Mouse (Mus musculus) thymus, postnatal 10 days (tissue): ENCODE data around the gene H2-T24.
"Not testable (repeated sequence)": the region's sequence is repeated elsewhere in the genome, so short reads cannot be mapped to it uniquely, and the experiment has no call there.

Source experiments
- DNase-seq, 2 experiments: peaks; one replicate each; pipeline ENCODE4 v3.0.0; 2021; ENCODE audit warnings: low spot score in 2 of 2

H2-T24 gene

DNA sequence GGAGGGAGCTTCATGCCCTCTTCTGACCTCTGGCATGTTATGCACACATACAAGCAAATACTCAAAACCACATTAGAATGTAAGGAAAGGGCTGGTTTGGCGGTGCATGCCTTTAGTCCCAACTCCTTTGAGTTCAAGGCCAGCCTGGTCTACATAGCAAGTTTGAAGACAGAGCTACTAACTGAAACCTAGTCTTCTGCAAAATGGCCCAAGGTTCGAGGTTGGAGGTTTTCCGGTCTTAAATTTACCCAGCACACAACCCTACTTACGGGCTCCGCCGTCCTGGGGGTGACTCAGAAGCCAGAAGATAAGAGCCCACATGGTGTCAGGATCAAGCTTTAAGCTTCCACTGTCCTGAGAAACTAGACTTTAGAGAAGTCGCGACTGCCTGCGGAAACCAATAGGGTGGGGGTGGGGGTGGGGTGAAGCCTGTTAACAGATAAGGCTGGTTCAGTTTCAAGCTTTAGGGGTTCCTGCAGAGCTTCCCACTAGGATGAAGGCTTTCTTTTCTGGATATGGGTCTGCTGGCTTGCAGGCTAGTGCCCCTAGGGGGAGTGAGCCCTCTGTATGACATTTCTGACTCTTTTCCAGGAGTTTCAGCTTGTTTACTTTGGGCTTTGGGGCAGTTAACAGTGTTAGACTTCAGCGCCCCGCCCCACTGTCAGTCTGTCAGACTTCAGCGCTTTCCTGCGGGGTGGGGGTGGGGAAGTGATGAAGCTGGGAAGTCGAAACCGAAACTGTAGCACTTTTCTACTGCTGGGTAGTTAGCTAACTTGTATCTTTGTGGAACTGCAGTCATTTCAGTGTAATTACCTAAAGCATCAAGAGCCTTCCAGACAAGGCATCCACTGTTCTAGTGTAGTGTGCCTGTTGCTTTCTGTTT, at the start of gene H2-T24:
Gene H2-T24 (minus strand): TSS at position 370 of the 883 bp plus-strand sequence.
- peak; percentile 71 to 75 for DNase-seq

DNA sequence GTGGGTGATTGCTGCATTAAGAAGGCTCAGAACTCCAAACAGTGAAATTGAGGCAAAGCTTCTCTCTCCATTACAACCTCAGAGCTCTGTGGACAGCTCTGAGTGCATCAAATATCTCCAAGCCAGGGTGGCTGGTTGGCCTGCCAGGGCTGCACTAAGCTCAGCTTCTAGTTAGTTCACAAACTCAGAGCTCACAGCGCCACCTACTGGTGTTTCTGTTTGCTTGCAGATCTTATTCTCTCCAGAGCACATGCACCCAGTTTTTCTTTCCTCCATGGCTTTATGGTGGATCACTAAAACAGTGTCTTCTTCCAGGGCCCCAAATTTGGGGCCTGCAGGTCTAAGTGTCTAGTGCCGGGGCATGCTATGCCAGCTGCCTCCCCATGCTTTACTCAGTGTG, 40.5 kb upstream of the H2-T24 start:
- peak; percentile 93 to 100 for DNase-seq

DNA sequence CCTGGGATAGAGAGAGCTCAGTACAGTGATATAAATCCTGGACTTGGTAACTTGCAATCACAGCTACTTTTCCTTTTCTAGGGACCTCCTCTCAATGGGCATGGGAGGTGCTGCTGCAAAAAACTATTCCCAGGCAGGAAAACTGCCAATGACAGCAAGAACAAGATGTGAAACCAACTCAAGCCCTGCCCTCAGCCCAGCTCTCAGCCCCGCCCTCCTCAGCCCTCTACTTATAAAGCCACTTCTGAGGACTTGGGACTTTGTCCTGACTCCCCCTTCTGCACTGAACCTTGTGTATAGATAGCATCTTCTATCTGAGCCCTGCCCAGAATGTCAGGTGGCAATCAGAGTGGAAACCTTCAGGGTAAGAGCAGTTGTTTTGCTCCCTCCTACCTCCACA, 38.0 kb upstream of the H2-T24 start, which contains the start of gene Gm11127:
Gene Gm11127 (minus strand): TSS at position 10 of the 400 bp plus-strand sequence.
- DNase-seq = not testable (repeated sequence)

DNA sequence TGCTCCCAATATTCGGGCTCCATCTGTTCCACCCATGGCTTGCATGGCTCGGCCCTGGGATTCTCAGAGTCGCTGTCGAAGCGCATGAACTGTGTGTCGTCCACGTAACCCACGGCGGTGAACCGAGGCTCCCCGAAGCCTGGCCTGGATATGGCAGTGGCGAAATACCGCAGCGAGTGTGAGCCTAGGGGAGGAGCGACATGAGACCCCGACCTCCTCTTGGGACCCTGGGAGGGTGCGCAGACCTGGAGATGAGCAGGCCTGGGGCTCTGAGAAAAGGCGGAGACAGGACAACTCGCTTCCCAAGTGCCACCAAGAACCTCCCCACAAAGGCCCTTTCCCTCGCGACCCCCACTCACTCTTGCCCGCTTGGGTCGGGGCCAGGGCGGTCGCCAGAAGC, 37.6 kb upstream of the H2-T24 start:
- not testable (repeated sequence) for DNase-seq

DNA sequence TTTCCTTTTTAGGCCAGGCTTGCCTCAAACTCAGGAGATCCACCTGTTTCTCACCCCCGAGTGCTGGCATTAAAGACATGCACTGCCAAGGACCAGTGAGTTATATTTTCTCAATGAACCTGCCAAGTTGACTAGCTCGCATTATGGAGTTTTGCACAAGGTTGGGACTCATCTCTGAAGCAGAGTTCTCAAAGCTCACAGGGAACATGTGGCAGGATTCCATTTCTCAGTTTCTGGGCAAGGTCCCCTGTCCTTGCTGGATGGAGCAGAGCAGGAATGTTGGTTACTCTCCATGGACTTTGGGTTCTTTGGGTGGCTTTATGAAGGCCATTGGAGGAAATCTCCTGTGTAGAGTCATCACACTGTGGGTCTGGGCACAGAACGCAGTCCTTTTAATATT, 22.9 kb upstream of the H2-T24 start:
- DNase-seq = no peak

DNA sequence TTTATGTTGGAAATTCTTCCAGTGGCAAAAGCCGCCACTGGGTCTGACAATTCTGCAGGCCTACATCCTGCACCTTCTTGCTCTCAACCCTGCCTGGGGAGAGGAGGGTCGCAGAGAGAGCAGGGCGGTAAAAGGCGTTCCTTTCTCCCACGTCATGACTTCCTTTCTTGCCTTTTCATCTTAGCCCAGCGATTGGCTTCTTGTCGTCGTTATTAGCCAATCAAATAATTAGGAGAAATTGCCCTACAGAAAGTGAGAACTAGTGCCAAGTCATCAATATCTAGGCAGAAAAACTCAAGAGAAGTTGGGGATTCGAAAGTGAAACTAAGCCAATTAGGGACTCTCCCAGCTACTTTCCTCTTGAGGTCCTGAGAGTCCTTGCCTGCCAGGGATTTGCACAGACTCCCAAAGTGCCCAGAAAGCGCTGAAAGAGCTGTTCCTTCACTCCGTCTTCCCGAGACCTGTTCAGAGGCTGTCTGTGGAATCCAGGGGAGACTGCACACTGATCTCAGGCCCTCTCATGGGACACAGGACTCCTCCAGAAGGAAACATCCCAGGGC, 22.3 kb upstream of the H2-T24 start, which contains the start of the genes H2-T22 and Gm6034:
Gene H2-T22 (minus strand): TSS at position 138 of the 560 bp plus-strand sequence.
Gene Gm6034 (plus strand): TSS at position 352 of the 560 bp plus-strand sequence.
- DNase-seq = peak; percentile 79 to 84

DNA sequence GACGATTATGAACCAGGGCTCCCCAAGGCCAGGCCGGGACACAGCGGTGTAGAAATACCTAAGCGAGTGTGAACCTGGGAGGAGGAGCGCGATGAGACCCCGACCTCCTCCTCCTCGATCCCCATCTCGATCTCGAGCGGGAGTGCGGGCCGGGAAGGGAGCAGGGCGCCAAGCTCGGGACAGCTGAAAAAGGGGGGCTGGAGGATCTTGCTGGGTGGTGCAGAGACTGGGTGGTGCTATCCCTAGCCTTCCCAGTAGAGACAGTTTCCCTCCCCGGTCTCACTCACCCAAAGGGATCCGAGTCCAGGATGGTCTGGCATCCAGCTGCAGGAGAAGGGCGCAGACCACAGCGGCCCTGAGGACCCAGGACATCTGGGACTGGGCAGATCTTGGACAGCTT, 21.7 kb upstream of the H2-T24 start:
- DNase-seq = not testable (repeated sequence)

DNA sequence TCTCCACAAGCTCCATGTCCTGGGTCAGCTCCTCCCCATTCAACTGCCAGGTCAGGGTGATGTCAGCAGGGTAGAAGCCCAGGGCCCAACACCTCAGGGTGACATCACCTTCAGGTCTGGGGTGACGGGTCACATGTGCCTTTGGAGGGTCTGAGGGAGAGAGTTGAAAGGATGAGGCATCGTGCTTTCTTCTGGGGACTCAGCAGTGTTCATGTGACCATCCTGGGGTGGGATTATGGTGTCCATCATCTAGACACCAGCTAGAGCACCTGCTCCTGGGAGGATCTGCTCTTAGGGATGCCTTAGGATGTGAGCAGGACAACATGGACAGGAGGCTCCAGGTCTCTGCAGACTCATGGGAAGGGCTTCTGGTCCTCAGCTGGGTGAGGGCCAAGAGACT, 20.2 kb upstream of the H2-T24 start:
- DNase-seq = not testable (repeated sequence)

DNA sequence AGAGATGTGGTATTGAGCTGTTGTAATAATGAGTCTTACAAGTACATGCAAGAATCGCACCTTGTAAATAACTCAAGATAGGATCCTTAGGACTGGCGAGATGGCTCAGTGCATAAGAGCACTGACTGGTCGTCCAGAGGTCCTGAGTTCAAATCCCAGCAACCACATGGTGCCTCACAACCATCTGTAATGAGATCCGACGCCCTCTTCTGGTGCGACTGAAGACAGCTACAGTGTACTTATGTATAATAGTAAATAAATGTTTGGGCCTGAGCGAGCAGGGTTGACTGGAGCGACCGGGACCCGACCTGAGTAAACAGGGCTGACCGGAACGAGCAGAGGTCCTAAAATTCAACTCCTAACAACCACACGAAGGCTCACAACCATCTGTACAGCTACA, 15.8 kb upstream of the H2-T24 start:
- DNase-seq = not testable (repeated sequence)

DNA sequence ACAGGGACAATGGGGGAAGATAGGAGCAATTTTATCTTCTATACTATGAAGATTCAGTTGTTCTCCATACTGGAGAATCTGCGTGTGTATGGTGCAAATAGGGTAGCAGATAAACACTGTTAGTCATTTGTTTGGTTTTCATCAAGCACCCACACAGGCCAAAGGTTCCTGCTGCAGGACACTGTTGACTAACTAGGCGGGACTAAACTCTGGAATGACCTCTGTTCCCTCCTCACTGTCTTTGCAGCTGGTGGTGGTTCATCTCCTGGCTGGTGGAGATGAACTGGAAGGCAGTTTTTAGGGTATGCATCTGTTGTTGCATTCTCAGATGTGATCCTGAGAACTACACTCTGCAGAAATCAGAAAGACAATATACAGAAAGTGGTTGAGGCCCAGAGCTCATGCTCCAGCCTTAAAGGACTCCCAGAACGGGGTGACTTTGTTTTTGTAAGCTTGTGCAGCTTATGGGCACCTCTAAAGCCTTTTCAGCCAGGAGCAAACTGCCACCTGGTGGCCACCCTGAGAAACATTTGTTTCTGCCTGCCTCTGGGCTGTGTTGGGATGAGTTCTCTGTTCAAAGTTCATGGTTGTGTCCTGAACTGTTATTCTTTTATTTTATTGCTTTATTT, 14.8 kb upstream of the H2-T24 start:
- peak; percentile 75 to 77 for DNase-seq

DNA sequence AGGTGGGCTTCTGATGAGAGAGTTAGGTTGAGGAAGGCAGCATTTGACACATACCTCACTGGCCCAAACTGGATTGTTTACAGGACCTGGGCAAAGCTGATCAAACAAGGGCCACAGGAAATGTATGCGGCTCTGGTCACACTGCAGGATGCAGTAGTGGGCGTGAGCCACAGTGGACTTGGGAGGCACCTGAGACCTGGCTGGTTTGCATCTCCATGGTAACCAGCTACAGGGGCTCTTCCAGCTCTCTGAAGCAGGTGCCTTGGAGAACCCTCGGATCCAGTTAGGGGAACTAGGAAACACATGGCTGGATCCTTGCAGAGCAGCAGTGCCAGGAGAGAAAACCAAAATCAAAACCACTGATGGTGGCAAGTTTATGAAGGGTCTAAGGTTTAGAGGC, 14.2 kb upstream of the H2-T24 start:
- DNase-seq = not testable (repeated sequence)

DNA sequence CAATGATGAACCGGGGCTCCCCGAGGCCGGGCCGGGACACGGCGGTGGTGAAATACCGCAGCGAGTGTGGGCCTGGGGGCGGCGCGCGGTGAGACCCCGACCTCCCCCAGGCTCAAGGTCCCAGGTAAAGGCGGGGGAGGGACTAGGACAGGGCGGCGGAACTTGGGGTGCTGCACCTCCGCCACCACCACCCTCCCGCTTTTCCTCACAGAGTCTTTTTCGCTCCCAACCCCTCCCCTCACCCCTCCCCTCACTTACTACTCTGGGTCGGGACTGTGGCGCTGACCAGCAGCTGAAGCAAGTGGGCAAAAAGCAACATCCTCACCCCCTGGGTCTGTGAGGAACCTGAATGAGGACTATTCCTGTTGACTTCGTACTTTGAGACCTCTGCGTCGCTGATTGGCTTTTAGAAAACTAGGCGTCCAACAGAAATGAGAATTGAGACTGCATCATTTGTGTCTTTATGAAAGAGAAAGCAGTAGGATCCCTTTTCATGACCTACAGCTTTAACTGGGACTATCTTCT, 12.1 kb upstream of the H2-T24 start, which contains the start of gene H2-T23:
Gene H2-T23 (minus strand): TSS at position 505 of the 525 bp plus-strand sequence.
- peak; percentile 61 to 64 for DNase-seq

DNA sequence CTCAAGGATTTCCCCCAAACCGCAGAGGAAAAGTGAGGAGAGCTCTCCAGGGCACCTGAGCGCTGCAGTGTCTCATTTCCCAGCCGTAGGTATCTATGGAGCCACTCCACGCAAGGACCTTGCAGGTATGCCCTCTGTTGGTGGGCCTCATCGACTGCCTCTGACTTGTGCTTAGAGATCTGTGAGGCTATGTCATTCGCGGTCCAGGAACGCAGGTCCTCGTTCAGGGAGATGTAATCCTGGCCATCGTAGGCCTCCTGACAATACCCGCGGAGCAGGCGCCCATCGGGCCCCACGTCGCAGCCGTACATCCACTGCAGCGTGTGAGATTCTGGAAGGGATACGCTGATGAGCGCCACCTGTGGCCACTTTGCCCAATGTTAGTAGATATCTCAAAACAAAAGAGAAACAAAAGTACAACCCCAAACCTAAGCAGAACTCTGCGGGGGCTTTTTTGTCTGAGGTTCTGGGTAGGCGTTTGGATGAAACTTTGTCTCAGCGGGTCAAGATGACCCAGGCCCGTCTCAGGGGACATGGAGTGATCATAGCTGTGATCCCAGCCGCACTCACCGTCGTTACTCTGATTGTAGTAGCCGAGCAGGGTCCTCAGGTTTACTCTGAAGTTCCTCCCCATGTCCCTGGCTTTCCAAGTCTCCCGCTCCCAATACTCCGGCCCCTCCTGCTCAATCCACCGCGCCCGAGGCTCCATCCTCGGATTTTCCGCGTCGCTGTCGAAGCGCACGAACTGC, 11.4 kb upstream of the H2-T24 start:
- DNase-seq = peak; percentile 36 to 65

DNA sequence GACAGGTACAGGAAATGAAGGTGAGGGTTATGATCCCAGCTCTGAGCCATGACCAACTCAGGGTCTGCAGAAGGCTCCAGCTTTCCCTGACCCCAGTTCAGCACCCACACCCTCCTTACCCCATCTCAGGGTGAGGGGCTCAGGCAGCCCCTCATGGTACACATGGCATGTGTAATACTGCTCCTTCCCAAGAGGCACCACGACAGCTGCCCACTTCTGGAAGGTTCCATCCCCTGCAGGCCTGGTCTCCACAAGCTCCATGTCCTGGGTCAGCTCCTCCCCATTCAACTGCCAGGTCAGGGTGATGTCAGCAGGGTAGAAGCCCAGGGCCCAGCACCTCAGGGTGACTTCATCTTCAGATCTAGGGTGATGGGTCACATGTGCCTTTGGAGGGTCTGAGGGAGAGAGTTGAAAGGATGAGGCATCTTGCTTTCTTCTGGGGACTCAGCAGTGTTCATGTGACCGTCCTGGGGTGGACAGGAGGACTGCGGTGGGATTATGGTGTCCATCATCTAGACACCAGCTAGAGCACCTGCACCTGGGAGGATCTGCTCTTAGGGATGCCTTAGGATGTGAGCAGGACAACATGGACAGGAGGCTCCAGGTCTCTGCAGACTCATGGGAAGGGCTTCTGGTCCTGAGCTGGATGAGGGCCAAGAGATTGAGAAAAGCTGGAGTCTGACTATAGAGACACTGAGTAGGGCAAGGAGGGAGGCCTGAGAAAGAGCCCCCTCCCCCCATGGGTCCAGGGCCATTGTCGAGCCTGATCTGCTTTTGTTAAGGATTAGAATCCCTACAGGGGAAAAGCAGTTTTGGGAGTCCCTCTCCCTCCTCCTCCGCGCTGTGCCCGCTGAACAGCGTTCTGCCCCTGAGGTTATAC, 10.6 kb upstream of the H2-T24 start:
- DNase-seq = not testable (repeated sequence)

DNA sequence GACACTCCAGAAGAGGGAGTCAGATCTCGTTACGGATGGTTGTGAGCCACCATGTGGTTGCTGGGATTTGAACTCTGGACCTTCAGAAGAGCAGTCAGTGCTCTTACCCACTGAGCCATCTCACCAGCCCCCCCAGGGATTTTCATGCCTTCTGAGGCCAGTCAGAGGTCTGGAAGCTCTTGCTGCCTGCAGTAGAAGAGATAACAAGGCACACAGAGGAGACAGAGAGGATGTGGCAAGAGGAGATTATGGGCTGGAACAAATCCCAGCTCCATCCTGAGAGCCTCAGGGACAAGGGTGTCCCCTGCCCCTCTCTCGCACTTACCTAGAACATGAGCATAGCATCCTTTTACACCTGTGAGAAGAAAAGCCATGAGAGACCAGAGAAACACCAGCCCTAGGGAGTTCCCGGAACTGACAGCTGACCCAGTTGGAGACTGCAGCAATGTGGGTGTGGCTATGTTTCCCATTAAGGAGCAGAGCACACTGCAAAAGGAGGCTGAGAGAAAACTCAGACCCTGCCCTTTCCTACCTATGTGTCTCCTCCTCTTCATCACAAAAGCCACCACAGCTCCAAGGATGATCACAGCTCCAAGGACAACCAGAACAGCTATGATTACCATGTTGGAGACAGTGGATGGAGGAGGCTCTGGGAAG, 9.8 kb upstream of the H2-T24 start:
- DNase-seq = not testable (repeated sequence)

DNA sequence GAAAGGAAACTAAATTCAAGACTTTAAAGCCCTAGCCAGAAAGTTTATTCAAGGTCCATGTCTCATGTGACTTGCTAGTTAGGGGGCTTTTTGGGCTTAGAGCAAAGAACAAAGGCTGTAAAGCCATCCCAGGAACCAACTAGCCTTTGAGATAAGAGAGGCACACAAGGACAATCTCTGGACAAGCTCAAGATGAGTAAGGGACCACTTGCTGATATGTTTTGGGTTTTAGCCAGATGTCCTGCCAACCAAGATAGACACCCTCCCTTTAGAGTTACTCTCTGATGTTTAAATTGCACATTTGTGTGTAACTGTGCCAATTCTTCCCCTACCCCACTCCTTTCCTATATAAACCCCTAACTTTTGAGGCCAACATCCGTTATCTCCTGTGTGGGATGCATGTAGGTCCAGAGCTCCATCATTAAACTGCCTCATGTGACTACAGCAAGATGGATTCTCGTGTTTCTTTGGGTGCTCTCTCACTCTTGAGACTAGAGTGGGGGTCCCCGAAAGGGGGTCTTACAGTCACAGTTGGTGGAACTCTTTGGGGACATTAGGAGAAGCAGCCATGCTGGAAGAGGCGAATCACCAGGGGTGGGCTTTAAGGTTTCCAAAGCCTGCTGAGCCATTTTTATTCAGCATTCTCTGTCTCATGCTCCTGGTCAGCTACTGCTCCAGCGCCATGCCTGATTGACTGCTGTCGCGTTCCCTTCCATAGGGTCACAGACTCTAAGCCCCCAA, 8.7 kb upstream of the H2-T24 start:
- DNase-seq = no peak

DNA sequence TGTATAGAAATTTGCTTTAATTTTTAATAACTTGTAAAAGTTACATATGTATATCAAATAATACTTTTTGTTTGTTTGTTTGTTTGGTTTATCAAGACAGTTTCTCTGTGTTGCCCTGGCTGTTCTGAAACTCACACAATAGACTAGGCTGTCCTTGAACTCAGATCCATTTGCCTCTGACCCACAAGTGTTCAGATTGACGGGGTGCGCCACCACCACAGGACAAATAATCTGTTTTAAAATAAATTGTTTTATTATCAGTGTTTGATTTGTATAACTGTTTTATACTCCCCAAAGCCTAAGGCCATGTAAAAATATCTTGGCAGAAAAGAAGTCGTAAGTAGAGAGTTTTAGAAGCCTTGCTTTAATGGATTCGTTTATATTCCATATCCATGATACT, 7.3 kb upstream of the H2-T24 start:
- no peak for DNase-seq

DNA sequence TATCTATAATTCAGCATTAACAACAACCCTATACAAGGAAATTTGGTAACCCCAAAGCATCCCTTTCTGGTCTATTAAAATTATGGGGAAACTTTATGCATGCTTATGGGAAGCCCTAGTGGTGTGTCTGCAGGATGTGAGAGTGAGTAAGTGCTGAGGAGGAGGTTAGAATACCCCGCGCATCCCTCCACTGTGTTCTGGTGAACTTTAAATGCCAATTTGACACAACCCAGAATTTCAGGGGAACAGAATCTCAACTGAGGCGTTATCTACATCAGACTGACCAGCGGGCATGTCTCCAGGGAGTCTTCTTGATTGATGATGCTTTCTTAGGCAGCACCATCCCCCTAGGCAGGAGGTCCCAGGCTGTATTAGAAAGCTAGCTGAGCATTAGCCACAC, 5.5 kb upstream of the H2-T24 start:
- no peak for DNase-seq

DNA sequence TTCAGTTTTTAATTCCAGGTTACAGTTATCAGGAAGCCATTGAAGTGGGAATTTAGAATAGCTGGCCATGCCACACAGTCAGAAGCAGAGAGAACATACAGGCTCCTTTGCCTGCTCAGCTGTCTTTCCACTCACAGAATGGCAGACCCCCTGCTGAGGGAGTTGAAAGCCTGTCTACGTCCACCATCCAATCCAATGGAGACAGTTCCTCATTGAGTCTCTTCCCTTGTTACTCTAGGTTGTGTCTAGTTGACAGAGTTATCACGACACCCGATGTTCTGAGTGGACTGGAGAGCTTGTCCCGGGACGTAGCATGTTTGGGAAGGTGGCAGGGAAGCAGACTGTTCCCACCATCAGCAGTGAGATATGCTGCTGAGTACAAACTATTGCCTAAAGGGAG, 4.8 kb upstream of the H2-T24 start:
- DNase-seq = no peak
